Mouse (Mus musculus) embryo, embryonic 9.5 days (tissue): ENCODE data around the gene Mrpl21.

Source experiments
- DNase-seq: peaks from one replicate; pipeline ENCODE4 v3.0.0-alpha.2; 2017; ENCODE audit errors: extremely low spot score

The Mrpl21 gene

DNA sequence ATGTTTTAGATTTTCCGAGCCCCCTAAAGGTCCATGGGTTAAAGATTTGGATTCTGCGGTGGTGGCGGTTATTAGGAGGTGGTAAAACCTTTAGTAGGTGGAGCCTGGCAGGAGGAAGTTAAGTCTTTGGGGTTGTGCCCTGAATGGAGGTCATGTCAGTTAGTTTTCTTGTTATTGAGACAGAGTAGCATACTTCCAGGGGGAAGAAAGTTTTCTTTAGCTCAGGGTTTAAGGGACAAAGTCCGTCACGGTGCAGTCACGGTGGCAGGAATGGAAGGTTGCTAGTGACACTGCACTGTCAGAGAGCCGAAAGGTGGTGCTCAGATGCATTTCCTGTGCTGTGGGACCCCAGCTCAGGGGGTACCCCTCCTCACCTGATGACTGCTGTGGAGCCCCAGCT is 15.1 kb downstream of the Mrpl21 start:
- DNase-seq = no peak

DNA sequence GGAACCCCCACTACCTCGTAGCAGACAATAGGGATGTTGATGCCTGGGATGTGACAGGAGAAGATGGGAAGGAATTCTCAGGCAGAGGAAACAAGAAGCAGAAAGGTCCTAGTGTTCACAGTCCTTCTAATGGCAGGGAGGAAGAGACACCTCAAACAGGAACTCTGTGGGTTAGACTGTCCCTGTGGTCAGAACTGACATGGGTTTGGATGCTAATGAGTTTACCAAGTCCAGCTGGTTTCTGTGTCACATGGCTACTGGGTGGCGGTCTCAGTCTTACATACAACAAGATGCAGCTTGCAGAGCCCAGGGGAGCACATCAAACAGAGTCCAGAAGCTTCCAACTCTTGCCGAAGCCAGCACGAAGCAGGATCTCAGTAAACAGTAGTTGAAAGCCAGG is 21.3 kb downstream of the Mrpl21 start:
- DNase-seq = no peak

DNA sequence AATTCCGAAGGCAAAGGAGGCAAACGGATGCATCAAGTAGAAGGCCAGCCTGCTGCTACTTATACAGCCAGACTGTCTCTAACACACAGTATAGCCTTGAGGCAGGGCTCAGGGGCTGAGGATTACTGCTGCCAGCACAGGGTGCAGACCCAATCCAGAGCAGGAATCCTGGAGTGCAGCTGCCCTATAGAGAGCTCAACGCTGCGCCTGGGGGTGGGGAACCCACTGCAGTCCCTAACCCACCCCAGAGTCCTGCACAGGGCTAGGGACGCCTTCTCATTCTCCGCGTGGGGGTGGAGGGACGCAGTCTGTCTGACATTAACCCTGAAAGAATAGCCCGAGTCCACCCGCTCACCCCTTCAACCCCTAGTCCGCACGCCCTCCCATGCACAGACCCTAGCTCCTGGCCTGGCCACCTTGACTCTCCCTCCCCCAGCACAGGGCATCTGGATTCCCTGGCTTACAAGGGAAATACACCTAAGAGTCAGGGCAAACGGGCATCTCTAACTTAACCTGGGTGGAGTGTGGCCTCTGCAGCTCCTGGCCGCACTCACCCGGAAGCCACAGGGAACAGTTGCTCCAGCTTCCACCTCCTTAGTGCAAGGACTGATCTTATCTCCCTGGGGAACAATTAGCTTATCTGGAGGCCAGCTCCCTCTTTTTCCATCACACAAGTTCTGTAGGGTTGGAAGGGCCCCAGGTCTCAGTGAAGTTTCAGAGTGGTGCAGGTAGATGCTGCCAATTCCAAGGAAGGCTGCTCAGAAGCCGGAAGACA is 24.7 kb downstream of the Mrpl21 start:
- DNase-seq = no peak

DNA sequence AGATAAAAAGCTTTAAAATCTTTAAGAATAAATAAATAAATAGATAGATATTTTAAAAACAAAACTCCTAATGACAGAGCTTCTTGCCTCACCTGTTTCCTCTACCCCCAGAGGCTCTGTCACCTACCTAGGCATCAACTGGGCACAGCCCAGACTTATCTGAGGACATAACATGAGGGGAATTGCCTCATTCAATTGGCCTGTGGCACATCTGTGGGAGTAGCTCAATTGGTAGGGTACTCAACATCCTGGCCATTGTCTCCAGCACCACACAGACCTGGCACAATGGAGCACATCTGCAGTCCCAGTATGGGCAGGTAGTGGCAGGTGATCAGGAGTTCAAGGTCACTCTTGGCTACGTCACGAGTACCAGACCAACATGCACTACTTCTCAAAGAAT is 36.6 kb downstream of the Mrpl21 start:
- no peak for DNase-seq

DNA sequence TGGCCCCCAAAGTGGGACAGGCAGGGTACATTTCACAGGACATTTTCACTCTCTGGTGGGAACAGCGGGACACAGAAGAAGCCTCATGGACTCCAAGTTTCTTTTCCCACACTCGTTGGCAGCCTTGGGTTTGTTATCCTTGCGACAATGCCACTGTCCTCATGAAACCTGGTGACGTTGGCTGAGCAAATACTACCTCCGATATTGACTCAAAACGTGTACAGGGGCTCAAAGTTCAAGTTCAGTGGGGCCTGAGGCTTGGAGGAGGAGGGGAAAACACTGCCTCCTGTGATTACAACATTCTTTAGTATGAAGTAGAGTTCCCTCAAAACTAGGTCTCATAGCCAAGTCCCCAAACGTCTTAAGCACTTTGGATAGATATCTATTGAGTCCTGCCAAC is 37.4 kb downstream of the Mrpl21 start:
- DNase-seq = no peak

DNA sequence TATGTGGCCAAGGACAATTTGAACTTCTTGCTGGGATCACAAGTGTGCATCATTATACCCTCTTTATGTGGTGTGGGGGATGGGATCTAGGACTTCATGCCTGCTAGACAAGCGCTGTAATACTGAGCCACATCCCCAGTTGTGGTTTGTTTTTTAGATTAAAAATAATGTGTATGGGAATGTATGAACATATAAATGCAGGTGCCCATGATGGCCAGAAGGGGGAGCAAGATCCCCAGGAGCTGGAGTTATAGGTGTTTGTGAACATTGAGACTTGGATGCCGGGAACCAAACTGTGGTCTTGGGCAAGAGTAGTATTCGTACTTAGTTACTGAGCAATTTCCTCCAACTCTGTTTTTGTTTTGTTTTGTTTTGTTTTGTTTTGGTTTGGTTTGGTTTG is 38.1 kb downstream of the Mrpl21 start:
- DNase-seq = no peak

DNA sequence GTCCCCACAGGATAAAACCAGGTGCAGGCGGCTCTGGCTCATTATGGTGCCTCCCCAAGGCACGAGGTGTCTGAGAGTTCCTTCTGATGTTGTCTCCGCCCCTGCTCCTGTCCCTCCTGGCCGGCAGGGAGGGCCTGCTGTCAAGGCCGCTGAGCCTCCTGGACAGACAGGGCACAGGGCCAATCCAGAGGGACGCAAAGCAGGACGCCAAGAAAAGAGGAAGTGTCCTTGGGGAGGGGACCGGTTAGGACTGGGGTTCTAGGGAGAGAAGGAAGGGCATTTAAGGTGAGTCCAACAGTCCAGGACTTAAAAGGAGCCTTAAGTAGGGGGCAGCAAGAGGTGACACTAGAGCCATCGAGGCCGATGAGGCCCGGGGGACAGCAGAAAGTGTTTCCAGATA is 38.9 kb downstream of the Mrpl21 start:
- peak; percentile 27 for DNase-seq

DNA sequence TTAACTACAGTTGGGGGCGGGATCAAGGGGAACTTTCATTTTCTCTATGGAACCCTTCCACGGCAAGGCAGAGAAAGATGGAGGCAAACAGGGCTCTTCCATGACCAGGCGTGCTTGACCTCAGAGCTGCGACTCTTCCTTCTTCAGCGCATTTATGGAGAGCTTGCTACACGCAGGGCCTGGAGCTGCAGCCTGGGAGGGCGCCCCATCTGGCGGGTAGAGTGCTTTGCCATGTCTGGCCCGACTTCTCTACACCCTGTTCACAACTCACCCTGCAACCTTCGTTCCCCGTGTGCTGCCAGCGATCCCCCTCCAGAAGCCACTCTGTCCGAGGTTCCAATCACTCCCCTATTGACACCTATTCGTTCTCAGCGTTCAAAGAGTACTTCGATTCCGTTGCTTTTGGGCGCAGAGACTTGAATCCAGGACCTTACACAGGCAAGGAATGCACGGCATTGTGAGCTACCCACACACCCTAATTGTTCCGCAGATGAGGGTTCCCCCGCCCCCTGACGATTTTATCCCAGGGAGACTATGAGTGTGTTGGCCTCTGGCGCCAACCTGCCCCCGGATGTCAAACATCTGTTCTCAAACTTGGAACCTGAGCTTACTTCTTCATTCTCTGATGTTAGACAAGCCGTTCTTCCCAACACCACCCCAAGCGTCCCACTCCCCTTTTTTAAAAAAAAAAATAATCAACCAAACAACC is 39.7 kb downstream of the Mrpl21 start, which contains the start of gene Cpt1a:
Gene Cpt1a (plus strand): TSS at position 74 of the 709 bp plus-strand sequence.
- peak; percentile 34 for DNase-seq

DNA sequence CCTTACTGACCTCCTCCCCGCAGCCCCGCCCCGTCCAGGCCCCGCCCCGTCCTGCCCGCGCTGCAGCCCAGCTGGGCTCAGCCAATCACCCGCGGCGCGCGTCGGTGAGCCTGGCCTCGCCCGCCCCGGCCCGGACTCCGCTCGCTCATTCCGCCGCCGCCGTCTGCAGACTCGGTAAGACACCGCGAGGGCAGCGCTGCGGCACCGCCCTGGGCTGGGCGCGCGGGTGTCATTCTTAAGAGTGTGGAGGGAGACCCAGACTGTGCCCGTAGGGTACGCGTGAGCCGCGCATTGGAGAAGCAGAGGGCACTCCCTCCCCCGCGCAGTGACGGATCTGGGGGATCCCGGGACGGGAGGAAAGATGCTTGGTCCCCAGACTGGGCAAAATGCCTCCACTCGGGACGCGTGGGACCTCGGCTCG is 40.5 kb downstream of the Mrpl21 start:
- DNase-seq = peak; percentile 76

DNA sequence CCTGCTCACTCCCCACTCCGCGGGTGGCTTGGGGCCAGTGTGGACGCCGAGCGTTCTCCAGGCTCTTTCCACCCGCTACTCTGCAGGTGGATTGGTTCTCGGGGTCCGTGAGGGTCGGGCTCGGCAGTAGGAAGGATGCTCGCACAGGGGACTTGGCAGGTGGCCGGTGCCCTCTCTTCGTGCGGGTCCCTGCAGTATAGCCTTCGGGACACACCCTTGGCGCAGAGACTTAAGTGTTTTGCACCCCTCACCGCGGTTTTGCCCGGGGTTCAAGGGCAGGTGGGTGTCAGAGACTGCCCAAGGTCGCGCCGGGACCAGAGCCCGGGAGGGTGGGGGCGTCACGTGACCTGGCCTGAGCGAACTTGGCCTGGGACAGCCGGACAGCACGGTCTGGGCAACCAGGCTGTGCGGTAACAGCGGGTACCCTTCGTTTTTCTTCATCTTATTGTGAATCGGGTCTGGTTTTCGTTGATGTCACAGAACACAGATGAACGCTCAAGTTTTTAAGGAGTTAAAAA is 41.1 kb downstream of the Mrpl21 start:
- peak; percentile 43 for DNase-seq

DNA sequence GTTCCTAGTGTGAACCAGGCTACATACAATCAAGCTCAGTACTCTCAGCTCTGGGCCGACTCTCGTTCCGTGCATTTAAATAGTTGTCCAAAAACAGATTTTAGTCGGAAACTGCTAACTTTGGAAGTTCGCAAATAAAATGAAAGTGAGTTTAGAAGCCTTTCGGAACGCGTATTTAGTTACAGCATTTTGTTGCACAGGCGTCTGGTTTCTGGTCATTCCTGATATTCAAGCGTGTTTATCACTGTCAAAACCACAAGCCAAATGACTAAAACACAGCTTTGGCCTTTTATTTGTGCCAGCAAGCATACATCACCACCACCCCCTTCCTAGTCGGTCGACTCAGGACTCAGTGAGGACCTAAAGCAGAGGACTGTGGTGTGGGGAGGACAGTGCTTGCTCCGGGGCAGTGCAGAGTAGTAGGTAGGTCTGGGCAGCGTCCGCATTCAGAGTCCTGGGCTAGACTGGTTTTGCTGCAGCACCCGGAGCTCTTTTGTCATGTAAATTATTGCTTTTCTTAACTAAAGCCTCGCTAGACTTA is 41.6 kb downstream of the Mrpl21 start:
- peak; percentile 28 for DNase-seq

DNA sequence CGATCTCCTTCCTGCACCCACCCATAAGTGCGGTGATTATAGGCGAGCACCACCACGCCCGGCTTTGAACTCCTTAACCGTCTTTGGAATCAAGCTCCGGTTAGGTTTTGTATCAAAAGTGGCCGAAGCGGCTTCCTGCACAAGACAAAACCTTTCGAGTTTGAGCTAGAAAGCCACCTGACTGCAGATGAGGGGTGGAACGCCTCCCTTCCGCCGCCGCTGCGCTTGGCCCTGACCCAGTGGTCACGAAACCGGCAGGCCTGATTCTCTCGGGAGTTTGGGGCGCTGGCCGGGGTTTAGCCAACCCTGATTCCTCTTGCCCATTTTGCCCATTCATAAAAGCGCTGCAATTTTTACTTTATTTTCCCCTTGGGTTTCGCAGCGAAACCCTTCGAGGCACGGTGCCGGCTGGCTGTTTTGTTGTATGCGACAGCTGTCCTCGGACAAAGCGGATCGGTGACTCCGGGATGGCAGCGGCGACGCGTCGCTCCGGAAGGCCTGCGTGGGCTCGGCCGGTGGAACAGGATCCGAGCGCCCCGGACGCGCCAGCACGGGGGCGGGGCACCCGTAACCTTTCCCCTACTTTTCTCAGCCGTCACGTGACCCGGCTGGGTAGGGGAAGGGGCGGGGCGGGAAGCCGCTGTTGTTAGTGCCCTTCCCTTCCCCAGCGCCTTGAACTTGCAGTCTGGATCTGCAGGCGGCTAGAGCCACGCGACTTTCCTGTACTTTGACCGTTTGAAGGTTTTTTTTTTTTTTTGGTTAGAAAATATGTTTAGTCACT is 42.4 kb downstream of the Mrpl21 start:
- DNase-seq = peak; percentile 80

DNA sequence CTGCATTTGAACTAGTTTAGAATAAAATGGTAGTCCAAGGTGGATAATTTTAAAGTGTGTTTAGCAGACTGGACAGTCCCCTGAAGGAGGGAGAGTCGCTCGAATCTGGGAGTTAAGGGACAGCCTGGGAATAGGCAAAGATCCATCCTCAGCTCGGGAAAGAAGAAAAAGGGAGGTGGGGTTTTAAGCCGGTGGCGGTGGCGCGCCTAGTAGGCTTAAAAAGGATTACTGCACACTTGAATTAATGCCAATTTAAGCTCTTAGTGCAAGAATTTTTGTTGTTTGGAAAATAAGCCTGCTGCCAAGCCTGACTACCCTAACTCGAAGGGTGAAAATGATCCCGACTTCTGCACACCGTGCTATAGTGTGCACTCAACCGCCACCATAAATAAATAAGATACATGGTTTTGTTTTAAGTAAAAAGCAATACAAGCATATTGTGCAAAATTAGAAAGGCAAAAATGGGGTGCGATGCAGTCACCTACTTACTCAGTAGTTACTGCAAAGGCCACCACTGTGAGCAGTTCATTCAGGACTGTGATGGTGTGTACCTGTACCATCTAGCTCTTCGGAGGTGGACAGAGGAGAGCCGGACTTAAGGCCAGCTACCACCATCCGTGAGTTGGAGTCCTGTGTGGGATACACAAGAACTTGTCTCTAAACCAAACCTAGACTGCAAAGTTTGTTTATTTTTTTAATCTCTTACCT is 43.2 kb downstream of the Mrpl21 start:
- DNase-seq = no peak

DNA sequence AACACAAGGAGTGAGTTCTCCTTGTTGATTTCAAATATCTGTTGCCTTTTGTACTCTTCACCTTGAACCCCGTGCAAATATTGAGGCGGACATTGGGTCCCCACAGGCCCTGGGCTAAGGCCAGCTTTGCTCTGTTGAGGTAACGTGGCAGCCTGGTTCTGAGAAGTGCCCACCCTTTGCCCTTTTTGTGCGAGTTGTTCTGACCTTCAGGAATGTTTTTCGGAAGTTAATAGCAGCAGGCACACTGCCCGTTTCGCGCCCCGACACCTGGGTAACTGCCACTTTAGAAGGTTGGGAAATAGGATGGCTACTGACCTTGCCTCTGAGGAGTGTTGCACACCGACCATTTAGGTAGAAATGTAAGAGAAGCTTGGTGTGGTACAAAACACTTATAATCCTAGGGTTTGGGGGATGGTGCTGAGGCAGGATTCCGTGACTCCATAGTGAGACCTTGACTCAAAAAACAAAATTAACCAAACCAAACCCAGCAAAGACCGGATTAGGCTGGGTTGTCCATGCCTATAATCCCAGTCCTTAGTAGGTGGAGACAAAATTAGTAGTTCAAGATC is 43.9 kb downstream of the Mrpl21 start:
- no peak for DNase-seq

DNA sequence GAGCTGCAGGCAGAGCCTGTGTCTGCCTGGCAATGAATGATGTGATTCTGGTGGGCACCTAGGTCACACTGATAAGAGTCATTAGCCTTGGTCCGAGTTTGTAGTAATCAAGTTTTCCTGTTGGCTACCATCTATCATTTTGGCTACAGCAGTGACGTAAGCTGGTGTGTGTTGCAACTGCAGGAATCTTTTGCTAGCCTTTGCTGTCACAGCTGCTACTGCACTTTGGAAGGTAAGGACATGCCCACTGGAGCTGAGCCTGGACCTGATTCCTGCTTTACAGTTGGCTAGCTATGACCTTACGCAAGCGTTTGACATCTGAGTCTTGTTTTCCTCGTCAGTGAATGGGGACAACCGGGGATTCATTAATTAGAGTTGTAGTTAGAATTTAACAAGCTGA is 50.5 kb downstream of the Mrpl21 start:
- no peak for DNase-seq

DNA sequence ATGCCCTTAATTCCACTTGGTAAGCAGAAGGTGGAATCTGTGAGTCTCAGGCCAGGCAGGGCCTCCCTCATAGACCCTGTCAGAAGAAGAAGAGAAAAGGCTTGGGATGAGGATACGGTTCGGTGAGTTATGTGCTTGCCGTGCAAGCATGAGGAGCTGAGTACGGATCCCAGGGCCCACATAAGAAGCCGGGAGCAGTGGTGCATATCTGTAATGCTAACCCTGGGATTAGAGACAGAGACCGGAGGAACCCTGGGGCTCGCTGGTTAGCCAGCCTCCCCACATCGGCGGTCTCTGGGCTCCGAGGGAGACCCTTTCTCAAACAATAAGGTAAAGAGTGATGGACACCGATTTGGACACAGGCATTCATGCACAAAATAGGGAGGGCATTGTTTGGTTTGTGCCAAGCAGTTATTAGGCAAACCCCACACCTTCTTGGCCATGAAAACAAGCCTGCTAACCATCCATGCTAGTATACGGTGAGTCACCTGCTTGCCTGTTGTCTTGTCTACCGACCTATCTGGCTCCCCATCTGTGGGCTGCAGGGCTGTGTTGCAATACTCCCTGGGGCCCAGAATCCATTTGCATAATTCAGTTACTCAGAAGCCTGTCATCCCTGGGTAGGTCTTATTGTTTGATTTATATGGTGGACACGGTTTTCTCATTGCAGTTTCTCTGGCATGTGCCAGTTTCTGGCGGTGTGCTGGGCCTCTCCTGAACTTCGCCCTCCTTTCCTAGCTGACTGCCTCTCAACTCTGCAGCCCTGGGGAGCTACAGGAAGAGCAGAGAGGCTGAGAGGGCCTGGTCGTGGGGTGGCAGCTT is 51.2 kb downstream of the Mrpl21 start:
- DNase-seq = no peak

DNA sequence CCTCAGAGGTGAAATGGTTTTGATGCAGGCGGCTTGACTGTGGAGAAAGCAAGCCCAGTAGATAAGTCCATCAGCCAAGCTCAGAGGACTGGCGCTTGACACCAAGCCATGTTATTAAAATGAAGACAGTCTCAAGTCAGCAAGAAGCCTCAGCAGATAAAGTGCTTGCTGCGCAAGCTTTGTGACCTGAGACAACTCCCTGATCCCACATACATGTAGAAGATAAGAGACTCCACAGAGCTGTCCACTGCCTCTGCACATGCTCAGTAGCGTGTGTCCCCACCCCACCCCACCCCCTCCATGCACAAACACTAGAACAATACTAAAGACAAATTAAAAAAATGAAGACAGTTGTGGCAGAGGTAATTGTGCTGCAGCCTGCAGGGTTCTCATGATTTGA is 51.8 kb downstream of the Mrpl21 start:
- no peak for DNase-seq

DNA sequence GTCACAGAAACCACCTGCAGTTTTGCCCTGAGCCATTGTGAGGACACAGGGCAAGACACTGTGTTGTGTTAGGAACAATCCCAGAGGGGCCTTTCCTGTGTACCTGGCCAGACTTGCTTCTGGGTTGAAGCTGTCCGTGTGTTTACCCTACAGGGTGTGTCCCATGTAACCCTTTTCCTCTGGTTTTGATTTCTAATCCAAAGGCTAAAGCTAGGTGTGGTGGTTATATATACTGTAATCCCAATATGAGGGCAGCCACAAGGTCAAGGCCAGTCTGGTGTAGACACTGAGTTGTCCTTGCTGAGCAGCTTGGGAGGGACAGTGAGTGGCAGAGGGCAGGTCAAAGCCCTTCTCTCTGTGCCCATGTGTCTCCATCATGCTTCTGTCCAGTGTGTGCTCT is 53.2 kb downstream of the Mrpl21 start:
- no peak for DNase-seq

DNA sequence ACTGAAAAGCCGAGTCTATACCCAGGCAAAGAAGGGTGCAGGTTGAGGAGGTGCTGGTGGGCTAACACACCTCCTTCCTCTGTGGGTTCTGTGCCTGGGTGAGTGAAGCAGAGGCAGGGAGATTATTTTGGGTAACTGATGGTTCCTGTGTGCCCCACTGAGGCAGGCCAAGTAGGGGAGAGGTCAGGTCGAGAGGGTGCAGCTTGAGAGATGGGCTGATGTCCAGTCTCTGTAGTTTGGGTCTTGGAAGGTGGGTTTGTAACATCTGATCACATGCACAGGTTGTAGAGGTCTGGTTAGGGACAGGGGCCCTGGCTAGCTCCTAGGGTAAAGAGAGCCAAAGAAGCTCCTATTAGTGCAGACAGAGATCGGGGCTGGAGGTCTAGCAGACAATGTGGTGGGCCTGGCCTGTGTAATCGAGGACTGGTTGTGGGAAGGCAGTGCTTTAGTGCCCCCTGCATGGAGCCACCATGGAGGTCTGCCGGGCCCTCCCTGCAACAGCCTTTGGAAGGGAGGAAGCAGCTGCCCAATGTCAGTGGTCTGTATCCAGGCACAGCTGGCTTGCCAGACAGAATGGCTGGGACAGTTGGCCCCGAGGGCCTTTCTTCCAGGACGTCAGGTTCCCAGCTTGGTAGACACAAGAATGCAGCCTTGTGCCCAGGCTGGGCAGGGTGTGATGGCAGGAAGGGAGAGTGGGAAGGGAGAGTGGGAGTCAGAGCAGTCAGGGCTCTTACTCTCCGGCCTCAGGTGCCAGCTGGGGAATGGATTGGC is 54.0 kb downstream of the Mrpl21 start:
- DNase-seq = no peak
